Mouse (Mus musculus) neutrophil, adult 5-6 weeks (primary cell): ENCODE measurements at regions not wholly inside any gene's neighbourhood (a gene's known extent, or its start where the extent isn't known, plus 50 kb on each side); places are given as distances from the start of the nearest gene placed in this dataset.

ENCODE experiments used
- ATAC-seq: fragments of 151-379, 151-347 bp; 2 replicates; pipeline ENCODE4 v1.8.0; 2017; ENCODE audit warnings: mild to moderate bottlenecking, moderate TSS enrichment; ENCODE audit not compliant: insufficient number of reproducible peaks, poor library complexity, low FRiP score, severe bottlenecking; ENCODE audit errors: extremely low read depth

DNA sequence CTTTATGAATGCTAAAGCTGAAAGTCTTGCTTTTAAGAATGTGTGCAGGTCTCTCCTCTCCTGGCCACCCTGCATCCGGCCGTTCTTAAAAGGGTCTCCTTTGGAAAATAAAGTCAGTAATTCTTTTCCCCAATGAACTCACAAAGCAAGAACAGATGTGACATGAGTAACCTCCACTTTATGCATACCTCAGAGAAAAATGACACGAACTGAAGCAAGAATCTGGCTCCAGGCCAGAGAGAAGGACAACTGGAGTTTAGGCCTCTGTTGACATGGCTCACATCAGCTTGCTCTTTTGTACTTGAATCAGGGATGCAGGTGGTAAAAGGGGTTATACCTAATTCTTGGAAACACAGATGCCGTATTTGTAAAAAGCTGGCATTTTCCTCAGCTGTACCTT, 368.0 kb upstream of the Pappa start:
- no peak for ATAC-seq

DNA sequence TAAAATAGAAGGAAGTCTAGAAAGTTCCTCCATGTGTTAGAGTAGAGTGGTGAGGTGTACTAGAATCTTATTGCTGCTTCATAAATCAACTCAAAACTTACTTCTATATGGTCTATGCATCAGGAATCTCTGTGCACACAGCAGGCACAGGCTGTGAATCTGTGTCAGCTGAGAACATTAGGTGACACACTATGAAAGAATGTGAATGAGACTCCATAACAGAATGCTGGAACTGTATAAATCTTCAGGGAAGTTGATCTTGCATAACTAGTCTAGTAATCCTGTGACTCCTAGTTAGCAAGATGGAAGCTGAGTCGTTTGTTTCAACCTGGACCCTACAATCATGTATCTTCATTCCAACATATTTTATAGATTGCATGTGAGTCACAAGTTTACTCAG, 355.4 kb upstream of the Pappa start:
- ATAC-seq, result no peak

DNA sequence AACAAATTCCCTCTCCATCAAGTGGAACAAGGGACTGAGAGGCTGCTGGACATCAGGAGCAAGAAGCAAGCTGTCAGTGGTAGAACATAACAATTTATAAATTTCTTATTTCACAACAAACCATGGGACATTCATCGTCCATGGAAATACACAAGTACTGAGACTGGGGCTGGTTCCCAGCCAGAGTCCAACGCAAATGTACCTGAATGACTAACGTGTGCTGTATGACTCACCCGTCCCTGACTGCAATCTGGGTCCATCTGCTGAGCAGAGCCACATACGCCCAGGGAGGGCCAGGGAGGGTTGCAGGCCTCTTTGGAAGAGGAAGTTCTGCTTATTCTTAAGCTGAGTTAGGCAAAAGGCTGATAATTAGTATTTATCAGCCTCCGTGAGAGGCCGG, 320.1 kb upstream of the Pappa start:
- ATAC-seq, result no peak

DNA sequence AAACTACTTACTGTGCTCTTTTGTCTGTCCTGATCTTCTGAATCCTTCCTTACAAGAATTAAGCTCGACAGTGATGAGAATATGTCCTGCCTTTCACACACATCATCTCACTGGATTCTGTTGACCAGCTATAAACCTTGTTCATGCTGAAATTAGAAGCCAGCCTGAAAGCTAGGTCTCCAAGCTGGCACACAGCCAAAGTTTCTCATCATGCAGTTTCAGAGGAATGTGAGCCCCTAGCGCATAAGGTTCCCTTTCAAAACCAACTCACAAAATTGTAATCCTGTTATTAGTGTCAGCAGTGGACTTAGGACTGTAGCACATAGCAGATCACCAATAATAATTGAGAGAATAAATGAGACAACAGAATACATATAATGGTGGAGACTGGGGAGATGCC, 319.0 kb upstream of the Pappa start:
- ATAC-seq, result no peak

DNA sequence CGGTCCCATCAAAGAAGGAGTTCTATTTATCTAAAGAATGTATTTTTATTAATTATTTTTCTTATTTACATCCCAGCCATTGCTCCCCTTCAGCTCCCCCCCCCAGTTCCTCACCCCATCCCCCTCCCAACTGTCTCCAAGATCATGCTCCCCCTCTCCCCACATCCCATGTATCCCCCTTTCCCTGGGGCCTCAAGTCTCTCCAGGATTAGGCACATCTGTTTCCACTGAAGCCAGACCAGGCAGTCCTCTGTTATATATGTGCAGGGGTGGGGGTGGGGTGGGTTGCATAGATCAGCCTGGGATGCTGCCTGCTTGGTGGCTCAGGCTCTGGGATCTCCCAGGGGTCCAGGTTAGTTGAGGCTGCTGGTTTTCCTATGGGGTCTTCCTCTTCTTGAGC, 316.8 kb upstream of the Pappa start:
- ATAC-seq, result no peak

DNA sequence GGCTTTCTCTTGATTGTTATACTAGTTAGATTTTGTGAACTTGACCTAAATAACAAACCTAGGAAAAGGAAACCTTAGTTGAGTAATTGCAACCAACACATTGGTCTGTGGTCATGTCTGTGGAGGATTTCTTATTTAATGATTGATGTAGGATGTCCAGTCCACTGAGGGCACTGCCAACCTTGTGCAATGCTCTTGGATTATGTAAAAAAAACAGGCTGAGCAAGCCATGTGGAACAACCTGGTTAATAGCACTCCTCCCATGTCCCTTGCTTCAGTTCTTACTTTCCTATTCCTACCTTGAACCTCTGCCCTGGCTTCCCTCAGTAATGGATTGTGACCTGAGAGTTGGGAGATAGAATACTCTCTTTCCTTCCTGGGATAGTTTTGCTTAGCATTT, 312.0 kb upstream of the Pappa start:
- no peak for ATAC-seq

DNA sequence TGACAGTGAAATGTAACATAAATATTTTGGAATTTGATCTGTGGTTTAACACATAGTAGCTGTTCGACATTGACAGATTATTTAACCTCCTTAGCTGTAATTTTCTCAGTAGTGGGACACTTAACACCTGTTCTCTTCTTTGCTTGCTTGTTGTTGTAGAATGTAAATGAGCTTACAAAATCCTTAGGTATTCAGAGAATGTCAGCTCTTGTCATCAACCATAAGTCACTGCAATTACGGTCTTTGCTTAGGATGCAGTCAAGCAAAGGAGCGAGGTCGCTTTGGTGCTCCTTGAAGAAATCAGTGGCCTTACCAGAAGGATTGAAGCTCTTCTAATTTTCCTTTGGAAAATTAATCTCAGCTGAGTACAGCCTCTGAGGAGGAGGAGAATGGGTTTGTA, 311.2 kb upstream of the Pappa start:
- ATAC-seq, result no peak

DNA sequence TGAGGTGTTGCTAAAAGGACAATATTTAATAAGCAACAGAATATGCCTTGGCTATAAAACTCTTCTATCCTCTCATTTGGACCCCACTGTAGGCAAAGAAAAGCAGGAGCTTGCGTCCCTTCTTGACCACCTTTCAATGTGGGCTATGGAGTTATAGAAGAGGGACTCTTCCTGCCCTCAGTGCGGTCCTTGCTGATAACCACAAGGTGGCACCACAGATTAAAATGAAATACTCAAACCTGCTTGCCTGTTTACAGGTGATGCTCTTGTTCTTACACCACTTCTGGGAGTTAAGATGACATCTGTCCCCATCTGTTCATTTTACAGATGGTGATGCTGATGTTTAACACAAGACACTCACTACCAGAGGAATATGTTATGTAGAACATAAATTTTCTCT, 291.1 kb upstream of the Pappa start:
- ATAC-seq, result no peak

DNA sequence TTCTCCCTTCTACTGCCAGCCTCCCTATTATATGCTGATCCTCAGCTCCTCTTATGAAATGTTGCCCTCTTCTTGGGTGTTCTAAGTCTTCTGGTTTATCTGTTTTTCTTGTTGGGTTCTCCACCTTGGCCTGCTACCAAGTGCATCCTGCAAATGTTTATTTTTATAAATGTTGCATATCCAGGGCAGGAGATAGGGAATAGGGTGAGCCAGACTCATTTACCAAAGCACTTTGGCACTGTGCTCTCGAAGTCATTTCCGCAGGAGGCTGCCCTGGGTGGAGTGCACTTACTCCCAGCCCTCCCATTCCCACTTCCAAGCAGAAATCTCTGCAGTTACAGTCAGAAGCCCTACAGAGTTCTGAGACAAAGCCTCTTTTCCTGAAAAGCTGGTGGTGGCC, 249.5 kb upstream of the Pappa start:
- ATAC-seq, result no peak

DNA sequence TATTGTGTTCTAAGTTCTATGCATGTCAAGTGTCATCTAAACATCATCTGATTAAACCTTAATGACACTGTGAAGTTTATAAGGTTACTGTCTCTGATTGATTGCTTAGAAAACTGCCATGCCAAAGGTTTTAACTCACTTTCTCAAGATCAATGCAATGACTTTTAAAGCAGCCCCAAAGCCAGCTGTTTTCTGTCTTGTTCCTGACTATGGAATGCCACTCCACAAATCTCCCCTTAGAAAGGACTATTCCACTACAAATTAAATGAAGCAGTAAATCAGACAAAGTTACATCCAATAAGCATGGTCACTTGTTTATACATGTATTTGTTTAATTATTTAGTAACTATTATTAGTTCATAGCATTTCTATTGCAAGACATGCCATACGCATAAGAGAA, 247.1 kb upstream of the Pappa start:
- ATAC-seq, result no peak

DNA sequence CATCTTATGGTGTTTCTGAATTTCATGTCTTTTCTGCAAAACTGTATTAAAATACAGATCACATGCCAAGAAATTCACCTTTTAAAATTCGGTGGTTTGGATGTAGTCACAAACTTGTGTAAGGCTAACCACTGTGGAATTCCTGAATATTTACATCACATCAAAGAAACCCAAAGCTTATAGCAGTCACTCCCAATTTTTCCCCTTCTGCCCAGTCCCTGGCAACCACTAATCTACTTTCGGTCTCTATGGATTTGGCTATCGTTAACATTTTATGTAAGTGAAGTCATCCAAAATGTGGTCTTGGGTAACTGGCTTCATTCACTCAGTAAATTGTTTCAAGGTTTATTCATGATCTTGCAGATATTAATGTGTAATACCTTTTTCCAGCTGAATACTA, 226.0 kb upstream of the Pappa start:
- ATAC-seq, result no peak

DNA sequence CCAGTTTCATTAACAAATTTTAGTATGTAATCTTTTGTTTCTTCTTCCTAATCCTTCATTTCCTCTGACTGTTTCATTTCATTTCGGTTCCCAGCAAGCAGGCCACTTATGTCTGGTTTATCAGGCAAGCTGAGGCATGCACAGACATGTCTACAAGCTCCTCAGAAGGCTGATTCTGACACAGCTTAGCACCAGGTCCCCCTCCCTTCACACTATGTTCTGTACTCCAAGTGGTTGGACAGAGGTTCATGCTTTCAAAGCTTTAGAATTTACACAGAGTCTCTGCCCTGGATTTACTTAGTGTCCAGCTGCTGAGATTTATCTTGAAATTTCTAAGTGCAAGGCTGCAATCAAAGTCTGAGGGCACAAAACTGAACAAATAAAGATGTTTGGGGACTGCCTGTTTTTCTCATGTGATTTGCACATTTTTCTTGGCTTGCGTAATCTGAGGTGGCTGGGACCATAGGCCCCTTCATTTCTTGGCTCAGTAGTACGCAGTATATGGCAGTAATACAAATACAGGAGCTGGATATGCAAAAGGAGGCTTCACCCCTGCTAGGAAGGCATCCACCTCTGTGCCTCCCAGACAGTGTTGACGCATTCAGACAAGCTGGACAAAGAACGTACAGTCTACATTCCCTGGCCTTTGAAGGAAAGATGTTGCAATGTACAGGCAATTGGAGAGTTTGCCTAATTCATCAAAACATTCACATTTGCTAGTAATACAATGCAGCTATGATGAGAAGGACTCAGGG, 222.7 kb upstream of the Pappa start:
- no peak for ATAC-seq

DNA sequence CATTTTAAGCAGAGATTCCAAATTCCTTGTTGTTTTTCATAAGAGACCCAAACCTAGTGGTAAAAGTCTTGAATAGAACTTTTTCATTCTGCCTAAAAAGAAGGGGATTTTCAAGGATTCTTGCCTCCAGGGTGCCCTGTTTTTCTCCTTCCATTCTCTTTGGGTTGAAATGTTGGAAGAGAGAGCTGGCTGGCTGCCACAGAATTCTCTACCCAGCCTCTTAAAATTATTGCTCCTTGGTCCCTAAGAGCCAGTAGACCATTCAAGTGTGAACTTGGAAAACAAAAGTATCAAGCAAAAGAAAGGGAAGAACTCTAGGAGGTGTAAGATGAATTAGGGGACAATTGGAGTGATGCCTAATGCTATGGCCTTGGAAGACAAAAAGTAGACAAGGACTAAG, 200.2 kb upstream of the Pappa start:
- ATAC-seq, result no peak

DNA sequence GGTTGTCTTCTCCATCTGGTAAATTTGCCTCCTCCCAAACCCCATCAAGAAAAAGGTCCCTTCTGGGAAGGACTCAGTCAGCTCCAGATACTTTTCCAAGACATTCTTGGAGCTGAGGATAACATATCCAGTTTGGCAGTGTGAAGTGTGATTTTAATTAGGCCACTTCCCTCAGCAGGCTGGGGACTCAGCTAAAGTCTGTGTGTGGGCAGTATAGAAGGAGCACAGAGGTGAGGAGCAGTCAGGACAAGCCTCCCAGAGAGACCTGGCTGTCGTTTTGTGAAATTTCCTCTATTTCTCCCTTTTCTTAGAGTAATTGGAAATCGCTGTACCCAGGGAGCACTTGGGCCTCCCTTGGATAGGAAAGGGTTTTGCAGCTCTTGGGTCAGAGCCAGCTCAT, 195.4 kb upstream of the Pappa start:
- ATAC-seq, result no peak

DNA sequence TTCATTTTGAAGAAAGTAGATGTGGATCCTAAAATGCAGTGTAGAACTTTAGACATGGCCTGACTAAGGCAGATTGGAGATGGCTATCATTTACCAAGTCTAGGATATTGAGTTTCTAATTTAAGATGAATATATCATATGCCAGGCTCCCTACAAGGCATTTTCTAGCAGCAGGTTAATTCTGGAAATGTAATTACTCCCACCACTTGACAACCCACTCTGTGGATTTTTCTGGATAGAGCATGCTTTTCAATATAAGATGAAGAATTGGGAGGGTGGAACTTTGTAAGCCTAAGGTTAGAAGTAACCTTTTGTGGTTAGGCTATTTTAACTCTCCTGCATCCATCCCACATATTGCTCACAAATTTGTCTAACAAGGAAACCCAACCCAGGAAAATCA, 178.4 kb upstream of the Pappa start:
- no peak for ATAC-seq

DNA sequence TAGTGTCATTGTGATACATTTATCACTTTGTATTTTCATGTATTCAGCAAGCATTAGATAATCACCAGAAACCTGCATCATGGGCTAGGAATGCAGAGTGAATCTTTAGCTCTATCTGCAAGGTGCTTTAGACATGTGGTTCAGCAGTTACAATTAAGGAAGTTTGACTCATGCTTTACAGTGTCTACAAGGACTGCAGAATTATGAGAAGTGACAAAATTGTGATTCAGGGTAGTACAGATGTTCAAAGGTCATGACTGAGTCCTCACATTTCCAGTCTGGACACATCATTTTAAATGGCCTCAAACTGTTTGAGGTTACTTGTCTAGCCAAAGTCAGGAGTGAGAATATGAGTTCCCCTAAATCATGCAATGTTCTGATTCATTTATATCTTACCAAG, 171.3 kb upstream of the Pappa start:
- no peak for ATAC-seq

DNA sequence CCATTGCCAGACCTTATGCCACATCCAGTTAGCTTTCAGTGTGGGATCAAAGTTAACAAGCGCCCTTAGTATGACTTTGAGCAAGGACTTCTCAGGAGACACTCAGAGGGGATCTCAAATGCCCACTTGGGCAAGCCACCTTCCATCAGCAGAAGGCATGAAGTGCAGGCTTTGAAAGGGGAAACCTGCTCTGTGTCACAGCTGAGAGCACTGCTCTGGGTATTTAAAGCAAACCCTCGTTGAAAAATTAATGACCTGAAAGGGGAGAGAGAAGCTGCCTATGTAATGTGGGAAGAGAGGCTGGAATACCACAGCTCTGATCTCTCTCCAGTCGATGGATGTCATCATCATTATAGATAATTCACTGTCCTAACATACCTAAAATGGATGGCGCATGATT, 165.1 kb upstream of the Pappa start:
- ATAC-seq, result no peak

DNA sequence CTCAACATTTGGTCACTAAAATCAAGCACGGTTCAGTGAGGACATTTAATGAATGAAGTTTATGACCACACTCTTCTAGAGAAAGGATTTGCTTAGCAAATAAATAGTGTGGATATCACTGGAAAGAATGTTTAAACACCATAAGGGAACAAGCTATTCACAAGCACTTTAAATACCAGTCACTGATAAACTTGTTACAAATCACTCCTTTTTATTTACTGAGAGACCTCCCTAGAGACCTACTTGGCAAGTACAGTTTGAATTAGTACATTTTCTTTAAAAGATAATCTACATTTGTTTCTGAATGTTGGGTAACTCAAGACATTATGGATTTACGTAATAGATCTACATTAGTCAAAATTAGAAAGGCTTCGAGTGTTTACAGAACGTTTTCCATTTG, 162.2 kb upstream of the Pappa start:
- no peak for ATAC-seq
